Mouse (Mus musculus): ENCODE results near the gene Cry2. TPM values are rescaled to one million over a fixed set of nuclear protein-coding genes. Genes with fewer than 3 reads are reported as not detected.

The Cry2 gene
- polyA plus RNA-seq, 1 experiment from 2014 or later: 53.4 TPM

DNA sequence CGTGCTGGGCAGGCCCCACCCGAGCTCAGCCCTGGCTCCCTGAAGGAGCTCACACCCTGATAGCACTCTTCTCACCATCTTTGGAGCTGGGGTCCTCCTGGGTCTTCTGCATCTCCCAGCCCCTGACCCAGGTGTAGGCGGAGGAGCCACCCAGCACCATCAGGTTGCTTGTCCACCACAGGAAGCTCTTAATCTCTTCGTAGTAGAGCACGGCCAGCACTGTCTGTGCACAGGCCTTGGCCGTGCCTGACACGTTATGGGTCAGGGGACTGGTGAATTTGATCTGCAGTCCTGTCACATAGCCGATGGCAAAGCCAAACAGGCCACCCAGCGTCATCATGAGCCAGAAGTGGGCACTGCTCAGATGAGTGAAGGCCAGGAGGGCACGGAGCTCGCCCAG lies 20.3 kb upstream of the Cry2 start:
- Histone ChIP-seq H3K4me3 (ENCODE audit: low read depth, low read length) (no peak overlapping the region), H3K9ac (ENCODE audit: low read depth, low read length) (no peak overlapping the region), H3K36me3 (ENCODE audit: control insufficient read depth, insufficient read depth, low read length) (peaks cover 13% of the 10 kb centered on the region), H3K27ac (ENCODE audit: low read length) (no peak overlapping the region), H3K9me3 (replicated peaks; ENCODE audit: control insufficient read depth, low read length, poor library complexity, severe bottlenecking) (no peaks in the 10 kb centered on the region), H3K4me2 (ENCODE audit: low read length) (no peak overlapping the region), H3K27me3 (ENCODE audit: control insufficient read depth, insufficient read depth, low read depth, low read length) (no peaks in the 10 kb centered on the region), H3K4me1 (ENCODE audit: control insufficient read depth, insufficient read depth, low read length) (peaks cover 34% of the 10 kb centered on the region)
- ATAC-seq: no peak
- 91% methylated on average over 11 of the region's 11 CpGs for WGBS

DNA sequence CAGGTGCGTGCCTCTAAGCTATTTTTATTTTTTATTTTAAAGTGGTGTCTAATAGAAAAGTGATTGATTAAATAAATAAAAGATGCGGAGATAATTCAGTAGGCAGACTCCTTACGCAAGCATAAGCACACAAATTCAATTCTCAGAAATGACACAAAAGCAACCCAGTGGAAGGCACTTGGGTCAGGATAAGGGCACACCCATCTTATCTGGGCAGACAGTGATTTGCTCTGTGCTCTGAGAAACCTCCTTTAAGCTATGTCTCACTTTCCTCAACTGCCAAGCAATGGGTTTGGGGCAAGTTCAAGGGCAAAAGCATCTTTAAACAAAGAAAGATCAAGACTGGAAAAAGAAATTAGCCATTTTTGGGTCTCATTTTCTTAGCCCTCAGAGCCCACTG lies 17.3 kb upstream of the Cry2 start:
- Histone ChIP-seq H3K4me3 (ENCODE audit: low read depth, low read length) (no peak overlapping the region), H3K27ac (ENCODE audit: low read length) (no peak overlapping the region), H3K36me3 (ENCODE audit: control insufficient read depth, insufficient read depth, low read length) (peaks cover 13% of the 10 kb centered on the region), H3K9ac (ENCODE audit: low read depth, low read length) (no peak overlapping the region), H3K9me3 (replicated peaks; ENCODE audit: control insufficient read depth, low read length, poor library complexity, severe bottlenecking) (no peaks in the 10 kb centered on the region), H3K27me3 (ENCODE audit: control insufficient read depth, insufficient read depth, low read depth, low read length) (no peaks in the 10 kb centered on the region), H3K4me2 (ENCODE audit: low read length) (no peak overlapping the region), H3K4me1 (ENCODE audit: control insufficient read depth, insufficient read depth, low read length) (peaks cover 6% of the 10 kb centered on the region)
- 95% methylated on average over 3 of the region's 3 CpGs for WGBS
- no peak for ATAC-seq

DNA sequence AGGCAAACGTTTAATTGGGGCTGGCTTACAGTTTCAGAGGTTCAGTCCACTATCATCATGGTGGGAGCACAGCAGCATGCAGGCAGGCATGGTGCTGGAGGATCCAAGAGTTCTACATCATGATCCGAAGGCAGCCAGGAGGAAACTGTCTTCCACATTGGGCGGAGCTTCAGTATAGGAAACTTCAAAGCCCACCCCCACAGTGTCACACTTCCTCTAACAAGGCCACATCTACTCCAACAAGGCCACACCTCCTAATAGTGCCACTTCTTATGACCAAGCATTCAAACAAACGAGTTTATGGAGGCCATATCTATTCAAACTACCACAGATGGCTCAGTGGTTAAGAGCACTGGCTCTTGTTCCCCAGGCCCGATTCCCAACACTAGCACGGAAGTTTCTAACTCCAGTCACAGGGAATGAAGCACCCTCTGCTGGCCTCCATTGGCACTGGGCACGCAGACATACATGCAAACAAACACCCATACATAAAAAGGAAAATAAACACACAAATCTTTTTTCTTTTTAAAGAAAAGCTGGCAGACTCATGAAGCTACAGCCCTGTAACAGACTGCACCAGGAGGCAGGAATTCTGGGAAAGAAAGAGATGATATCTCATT lies 13.4 kb upstream of the Cry2 start:
- no peaks in the 10 kb centered on the region for H3K9me3 ChIP-seq (replicated peaks; ENCODE audit: control insufficient read depth, low read length, poor library complexity, severe bottlenecking)
- no peak for ATAC-seq

DNA sequence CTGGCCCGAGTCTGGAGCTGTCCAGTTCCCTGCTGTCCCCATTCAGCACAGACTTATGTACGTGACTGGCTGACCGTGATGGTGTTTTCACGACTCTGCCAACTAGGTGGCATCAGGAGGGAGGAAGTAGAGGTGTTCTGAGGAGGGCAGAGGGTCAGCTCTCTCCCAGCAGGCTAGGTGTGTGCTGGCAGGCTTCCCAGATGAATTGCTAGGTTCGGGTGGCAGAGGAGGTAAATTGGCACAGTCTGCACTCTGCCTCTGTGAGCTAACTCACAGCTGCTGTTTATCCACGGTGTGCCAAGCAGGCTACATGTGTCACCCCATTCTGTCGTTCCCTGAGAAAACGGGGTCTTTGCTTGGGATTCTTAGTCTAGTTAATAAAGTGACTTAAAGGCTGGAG lies 12.8 kb upstream of the Cry2 start:
- WGBS: 71% methylated on average over 8 of the region's 8 CpGs
- Histone ChIP-seq H3K4me2 (ENCODE audit: low read length) (no peak overlapping the region), H3K27ac (ENCODE audit: low read length) (no peak overlapping the region), H3K4me3 (ENCODE audit: low read depth, low read length) (no peak overlapping the region), H3K4me1 (ENCODE audit: control insufficient read depth, insufficient read depth, low read length) (no peaks in the 10 kb centered on the region), H3K27me3 (ENCODE audit: control insufficient read depth, insufficient read depth, low read depth, low read length) (no peaks in the 10 kb centered on the region), H3K36me3 (ENCODE audit: control insufficient read depth, insufficient read depth, low read length) (no peaks in the 10 kb centered on the region), H3K9me3 (replicated peaks; ENCODE audit: control insufficient read depth, low read length, poor library complexity, severe bottlenecking) (no peaks in the 10 kb centered on the region), H3K9ac (ENCODE audit: low read depth, low read length) (no peak overlapping the region)
- ATAC-seq: no peak

More for the DNA sequence above, 13.4 kb upstream of the Cry2 start:
- H3K4me1 ChIP-seq (ENCODE audit: control insufficient read depth, insufficient read depth, low read length): no peaks in the 10 kb centered on the region
- no peaks in the 10 kb centered on the region for H3K27me3 ChIP-seq (ENCODE audit: control insufficient read depth, insufficient read depth, low read depth, low read length)
- no peak overlapping the region for H3K4me3 ChIP-seq (ENCODE audit: low read depth, low read length)
- no peak overlapping the region for H3K27ac ChIP-seq (ENCODE audit: low read length)
- H3K9ac ChIP-seq (ENCODE audit: low read depth, low read length): no peak overlapping the region
- no peaks in the 10 kb centered on the region for H3K36me3 ChIP-seq (ENCODE audit: control insufficient read depth, insufficient read depth, low read length)
- no peak overlapping the region for H3K4me2 ChIP-seq (ENCODE audit: low read length)
- 74% methylated on average over 7 of the region's 7 CpGs for WGBS

DNA sequence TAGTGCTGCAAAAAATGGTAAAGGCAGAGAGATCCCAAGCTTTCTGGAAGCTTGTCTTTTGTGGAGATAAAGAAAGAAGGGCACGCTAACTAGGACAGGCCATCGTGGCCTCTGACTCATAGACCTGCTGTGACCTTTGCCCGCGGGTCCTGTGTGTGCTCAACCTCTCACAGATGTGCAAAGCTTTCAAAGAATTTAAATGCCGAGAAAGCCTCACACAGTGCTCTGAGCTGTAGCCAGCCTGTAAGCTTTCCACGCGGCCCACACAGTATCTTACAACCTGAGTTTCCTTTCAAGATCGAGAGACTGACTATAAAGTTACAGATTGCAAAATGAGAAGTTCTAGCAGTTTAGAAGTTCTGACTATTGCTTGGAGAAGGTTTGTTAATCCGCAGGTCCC lies 12.0 kb upstream of the Cry2 start:
- Histone ChIP-seq H3K4me3 (ENCODE audit: low read depth, low read length) (no peak overlapping the region), H3K4me1 (ENCODE audit: control insufficient read depth, insufficient read depth, low read length) (no peaks in the 10 kb centered on the region), H3K4me2 (ENCODE audit: low read length) (no peak overlapping the region), H3K36me3 (ENCODE audit: control insufficient read depth, insufficient read depth, low read length) (no peaks in the 10 kb centered on the region), H3K9me3 (replicated peaks; ENCODE audit: control insufficient read depth, low read length, poor library complexity, severe bottlenecking) (no peaks in the 10 kb centered on the region), H3K27ac (ENCODE audit: low read length) (no peak overlapping the region), H3K9ac (ENCODE audit: low read depth, low read length) (no peak overlapping the region), H3K27me3 (ENCODE audit: control insufficient read depth, insufficient read depth, low read depth, low read length) (no peaks in the 10 kb centered on the region)
- ATAC-seq: no peak
- 37% methylated on average over 9 of the region's 9 CpGs for WGBS

DNA sequence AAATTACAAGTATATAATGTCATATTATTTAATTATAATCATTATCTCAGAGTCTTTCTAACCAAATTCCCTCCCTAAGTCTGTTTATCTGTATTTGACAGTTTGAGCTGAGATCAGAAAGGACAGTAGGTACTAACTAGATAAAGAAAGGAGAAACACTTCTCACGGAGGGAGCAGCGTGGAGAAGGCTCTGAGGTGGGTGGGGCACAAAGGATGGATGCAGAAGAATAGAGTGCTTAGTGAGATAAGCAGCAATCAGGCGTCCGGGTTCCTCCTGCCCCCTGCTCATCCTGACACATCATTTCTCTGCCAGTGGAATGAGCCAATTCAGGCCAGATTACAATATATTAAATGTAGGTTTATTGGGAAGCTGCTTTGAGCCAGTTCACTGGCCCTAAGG lies 10.5 kb upstream of the Cry2 start:
- Histone ChIP-seq H3K4me2 (ENCODE audit: low read length) (no peak overlapping the region), H3K4me1 (ENCODE audit: control insufficient read depth, insufficient read depth, low read length) (no peaks in the 10 kb centered on the region), H3K4me3 (ENCODE audit: low read depth, low read length) (no peak overlapping the region), H3K27me3 (ENCODE audit: control insufficient read depth, insufficient read depth, low read depth, low read length) (no peaks in the 10 kb centered on the region), H3K9me3 (replicated peaks; ENCODE audit: control insufficient read depth, low read length, poor library complexity, severe bottlenecking) (no peaks in the 10 kb centered on the region), H3K27ac (ENCODE audit: low read length) (no peak overlapping the region), H3K9ac (ENCODE audit: low read depth, low read length) (no peak overlapping the region), H3K36me3 (ENCODE audit: control insufficient read depth, insufficient read depth, low read length) (no peaks in the 10 kb centered on the region)
- WGBS: 32% methylated on average over 4 of the region's 4 CpGs
- ATAC-seq: no peak

DNA sequence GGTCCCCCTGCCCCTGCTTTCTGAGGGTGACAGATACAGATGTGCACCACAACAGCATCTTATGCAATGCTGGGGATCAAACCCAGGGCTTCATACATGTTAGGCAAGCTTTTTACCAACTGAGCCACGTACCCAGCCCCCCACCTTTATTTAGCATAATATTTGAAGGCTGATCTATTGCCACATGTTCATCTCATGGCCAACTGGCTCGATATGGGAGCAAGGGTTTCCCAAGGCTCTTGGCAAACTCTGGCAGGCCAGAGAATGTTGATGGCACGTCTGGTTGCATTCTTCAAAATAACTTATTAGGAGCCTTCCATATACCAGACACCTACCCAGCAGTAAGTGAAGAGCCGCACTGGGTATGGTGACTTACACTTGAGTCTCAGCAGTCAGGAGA lies 9.5 kb upstream of the Cry2 start:
- H3K4me1 ChIP-seq (ENCODE audit: control insufficient read depth, insufficient read depth, low read length): no peaks in the 10 kb centered on the region
- H3K9ac ChIP-seq (ENCODE audit: low read depth, low read length): no peak overlapping the region
- no peak overlapping the region for H3K4me2 ChIP-seq (ENCODE audit: low read length)
- WGBS: 86% methylated on average over 4 of the region's 4 CpGs
- H3K27me3 ChIP-seq (ENCODE audit: control insufficient read depth, insufficient read depth, low read depth, low read length): no peaks in the 10 kb centered on the region
- H3K27ac ChIP-seq (ENCODE audit: low read length): no peak overlapping the region
- H3K4me3 ChIP-seq (ENCODE audit: low read depth, low read length): no peak overlapping the region
- no peaks in the 10 kb centered on the region for H3K36me3 ChIP-seq (ENCODE audit: control insufficient read depth, insufficient read depth, low read length)
- H3K9me3 ChIP-seq (replicated peaks; ENCODE audit: control insufficient read depth, low read length, poor library complexity, severe bottlenecking): no peaks in the 10 kb centered on the region
- ATAC-seq: no peak

DNA sequence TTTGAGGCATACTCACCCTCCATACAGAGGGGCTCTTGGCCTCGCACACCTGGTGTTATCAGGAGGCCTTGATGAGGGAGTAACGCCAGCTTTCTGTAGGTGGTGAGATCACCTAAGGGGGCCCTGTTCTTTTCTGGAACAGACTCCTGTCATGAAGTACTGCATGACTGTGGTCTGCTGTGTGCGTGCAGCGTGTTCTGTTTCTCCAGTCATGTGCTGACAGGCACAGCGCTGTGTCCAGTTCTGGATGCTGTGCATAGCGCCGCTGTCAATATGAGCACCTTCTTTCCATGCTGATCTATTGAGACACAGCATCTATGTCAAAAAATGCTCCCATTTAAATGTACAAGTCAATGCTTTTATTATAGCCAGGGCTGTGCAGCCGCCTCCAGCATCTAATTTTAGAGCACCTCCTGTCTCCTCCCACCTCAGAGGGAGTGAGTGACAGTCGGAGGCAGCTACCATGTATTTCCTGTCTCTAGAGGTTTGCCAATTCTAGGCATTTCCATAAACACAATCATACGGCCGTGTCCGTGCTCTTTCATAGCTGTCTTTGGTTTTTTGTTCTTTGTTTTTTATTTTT lies 8.7 kb upstream of the Cry2 start:
- Histone ChIP-seq H3K4me2 (ENCODE audit: low read length) (no peak overlapping the region), H3K27ac (ENCODE audit: low read length) (no peak overlapping the region)

DNA sequence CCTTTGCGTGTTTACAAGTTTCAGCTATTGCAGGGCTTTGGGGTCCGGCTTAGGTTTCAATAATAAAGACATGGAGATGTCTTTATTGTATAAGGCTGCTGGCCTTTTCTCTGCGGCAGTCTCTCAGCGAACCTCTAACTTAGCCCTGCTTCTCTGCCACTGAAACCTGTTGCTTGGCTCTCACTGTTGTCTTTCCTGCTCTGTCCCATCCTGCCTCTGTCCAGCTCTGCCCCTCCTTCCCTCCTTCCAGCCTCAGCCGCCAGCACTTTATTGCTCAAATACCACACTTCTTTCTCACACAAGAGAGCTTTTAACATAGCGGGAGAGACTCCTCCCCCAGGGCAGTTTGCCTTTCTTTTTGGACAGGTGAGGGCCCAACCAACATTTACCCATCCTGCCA lies 6.6 kb upstream of the Cry2 start:
- Histone ChIP-seq H3K27ac (ENCODE audit: low read length) (no peak overlapping the region), H3K27me3 (ENCODE audit: control insufficient read depth, insufficient read depth, low read depth, low read length) (no peaks in the 10 kb centered on the region), H3K36me3 (ENCODE audit: control insufficient read depth, insufficient read depth, low read length) (no peaks in the 10 kb centered on the region), H3K4me1 (ENCODE audit: control insufficient read depth, insufficient read depth, low read length) (no peaks in the 10 kb centered on the region), H3K4me2 (ENCODE audit: low read length) (no peak overlapping the region), H3K9ac (ENCODE audit: low read depth, low read length) (no peak overlapping the region), H3K9me3 (replicated peaks; ENCODE audit: control insufficient read depth, low read length, poor library complexity, severe bottlenecking) (no peaks in the 10 kb centered on the region), H3K4me3 (ENCODE audit: low read depth, low read length) (no peak overlapping the region)
- ATAC-seq: no peak
- 71% methylated on average over 6 of the region's 6 CpGs for WGBS

More for the DNA sequence above, 8.7 kb upstream of the Cry2 start:
- H3K36me3 ChIP-seq (ENCODE audit: control insufficient read depth, insufficient read depth, low read length): no peaks in the 10 kb centered on the region
- no peaks in the 10 kb centered on the region for H3K9me3 ChIP-seq (replicated peaks; ENCODE audit: control insufficient read depth, low read length, poor library complexity, severe bottlenecking)
- H3K9ac ChIP-seq (ENCODE audit: low read depth, low read length): no peak overlapping the region
- H3K27me3 ChIP-seq (ENCODE audit: control insufficient read depth, insufficient read depth, low read depth, low read length): no peaks in the 10 kb centered on the region
- ATAC-seq: no peak; the same call in 1 of the 2 replicates
- WGBS: 68% methylated on average over 12 of the region's 12 CpGs
- H3K4me1 ChIP-seq (ENCODE audit: control insufficient read depth, insufficient read depth, low read length): no peaks in the 10 kb centered on the region
- H3K4me3 ChIP-seq (ENCODE audit: low read depth, low read length): no peak overlapping the region

Measured in midbrain, embryonic 16.5 days (tissue).